Mouse (Mus musculus) stomach, adult 2 months (tissue): ENCODE data around the gene Zdhhc11. TPM values are rescaled to one million over a fixed set of nuclear protein-coding genes. Genes with fewer than 3 reads are reported as not detected.

Experiments
- polyA plus RNA-seq: library from polyadenylated mRNA; depleted of rRNA; stranded (reverse); fragments of >200 nt; gene quantifications from 2 replicates; pipeline ENCODE4 v1.2.3, GENCODE M21; 2012; rRNA removed

Zdhhc11 gene
- not detected in 2 replicates for polyA plus RNA-seq

DNA sequence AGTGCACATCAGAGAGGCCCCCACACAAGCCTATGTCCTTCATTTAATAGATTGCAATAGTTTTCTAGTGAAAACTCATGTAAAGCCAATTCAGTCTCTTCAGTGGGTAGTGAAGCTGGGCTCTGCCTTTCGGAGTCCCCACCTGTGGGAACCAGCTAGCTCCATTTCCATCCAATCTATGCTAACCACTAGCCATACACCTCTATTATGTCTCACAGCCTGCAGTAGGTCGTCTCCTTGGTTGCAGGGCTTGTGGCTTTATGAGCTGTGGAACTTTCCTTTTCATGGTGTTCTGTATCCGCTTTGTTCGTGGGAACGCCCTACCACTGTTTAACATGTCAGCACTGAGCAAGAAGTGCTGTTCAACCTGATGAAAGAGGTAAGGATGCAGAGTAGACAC is at the start of gene Zdhhc11:
TSS of gene Zdhhc11 (plus strand) at position 301 of the 400 bp plus-strand sequence.

DNA sequence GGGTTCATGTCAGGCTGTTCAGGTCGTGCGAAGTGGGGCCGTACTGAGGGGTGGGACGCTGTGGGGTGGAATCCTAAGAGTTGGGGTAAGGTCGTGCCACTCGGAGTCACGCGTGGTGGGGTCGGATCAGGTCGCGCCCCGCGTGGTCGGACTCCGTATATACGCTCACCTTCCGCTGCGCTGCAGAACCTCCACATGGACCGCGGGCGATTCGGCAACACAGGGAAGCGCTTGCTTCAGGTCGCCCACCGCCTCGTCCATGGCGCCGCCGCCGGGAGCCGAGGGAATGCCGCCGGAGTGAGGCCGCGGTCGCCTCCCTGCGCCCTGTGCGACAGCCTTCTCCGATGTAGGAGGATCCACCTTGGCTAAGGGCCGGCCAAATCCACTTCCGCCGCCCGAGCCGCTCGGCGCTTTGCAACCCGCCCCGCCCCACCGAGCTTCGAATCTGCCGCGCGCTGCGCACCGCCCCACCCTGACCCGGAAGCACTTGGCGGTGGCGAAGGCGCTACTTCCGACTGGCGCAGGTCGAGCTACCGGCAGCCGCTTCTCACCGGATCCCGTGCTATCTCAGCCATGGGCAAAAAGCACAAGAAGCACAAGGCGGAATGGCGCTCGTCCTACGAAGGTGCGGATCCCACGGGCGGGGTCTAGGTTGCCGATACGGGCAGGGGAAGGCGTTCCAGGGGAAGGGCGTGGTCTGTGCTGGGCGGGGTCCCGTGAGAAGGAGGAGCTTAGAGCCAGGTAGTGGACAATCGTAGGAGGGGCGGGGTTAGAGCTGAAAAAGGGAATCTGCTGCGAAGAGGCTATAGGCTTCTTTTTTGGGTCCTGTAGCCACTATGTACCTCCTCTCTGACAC is 26.1 kb upstream of the Zdhhc11 start, which contains the start of the genes Trip13 and Brd9:
TSS of gene Trip13 (minus strand) at position 464 of the 856 bp plus-strand sequence.
TSS of gene Brd9 (plus strand) at position 491 of the 856 bp plus-strand sequence.

DNA sequence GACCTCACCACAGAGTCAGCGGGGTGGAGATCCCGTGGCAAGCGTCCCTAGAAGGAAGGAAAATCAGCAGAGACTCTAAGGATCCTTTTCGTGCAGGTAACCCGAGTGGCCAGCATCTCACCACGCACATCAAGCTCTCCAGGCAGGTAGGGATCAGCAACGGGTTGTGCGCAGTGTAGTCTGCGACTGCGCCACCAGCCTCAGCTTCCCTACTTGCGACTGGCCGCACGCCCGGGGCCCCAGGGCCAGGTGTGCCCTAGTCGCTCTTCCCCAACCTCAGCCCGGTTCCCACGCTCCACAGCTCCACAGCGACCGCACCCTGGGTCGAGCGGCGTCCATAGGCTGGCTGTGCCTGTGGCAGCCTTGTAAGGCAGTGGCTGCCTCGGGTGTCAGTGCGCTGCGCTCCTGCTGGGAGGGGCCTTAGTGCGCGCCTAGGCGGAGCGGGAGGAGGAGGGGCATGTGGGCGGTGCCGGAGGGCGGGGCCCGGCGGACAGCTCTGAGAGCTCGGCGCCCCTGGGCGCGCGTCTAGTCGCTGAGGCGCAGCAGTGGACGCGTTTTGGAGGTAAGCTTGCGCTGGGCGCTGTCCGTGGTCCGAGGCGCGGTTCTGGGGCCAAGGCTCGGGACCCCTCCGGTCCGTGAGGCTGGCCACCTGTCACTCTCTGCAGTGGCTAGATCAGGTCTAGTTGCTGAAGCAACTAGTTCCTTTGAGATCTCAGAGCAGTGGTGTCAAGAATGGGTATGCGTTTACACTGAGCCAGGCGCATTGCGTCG is 45.5 kb downstream of the Zdhhc11 start, which contains the start of gene Tppp:
TSS of gene Tppp (plus strand) at position 460 of the 771 bp plus-strand sequence.

Other genes with a start within 250 kb of the Zdhhc11 start
- gene Slc12a7, start 230.8 kb upstream of the Zdhhc11 start, polyA plus RNA-seq: 51.1 and 53.5 TPM in 2 replicates
- gene Nkd2, start 116.2 kb upstream of the Zdhhc11 start, polyA plus RNA-seq: 5.7 and 6.8 TPM in 2 replicates
- 0.10 and 0.17 TPM in 2 replicates for gene Trip13, start 26.1 kb upstream of the Zdhhc11 start, polyA plus RNA-seq
- gene Brd9, start 26.0 kb upstream of the Zdhhc11 start, polyA plus RNA-seq: 7.0 and 9.0 TPM in 2 replicates
- gene Tppp, start 45.6 kb downstream of the Zdhhc11 start, polyA plus RNA-seq: 2.4 and 3.3 TPM in 2 replicates
- 0.46 and 0.81 TPM in 2 replicates for gene Cep72, start 98.4 kb downstream of the Zdhhc11 start, polyA plus RNA-seq
- gene Slc9a3, start 157.6 kb downstream of the Zdhhc11 start, polyA plus RNA-seq: 7.8 and 9.1 TPM in 2 replicates
- 16.4 and 17.6 TPM in 2 replicates for gene Exoc3, start 244.9 kb downstream of the Zdhhc11 start, polyA plus RNA-seq